Mouse (Mus musculus): Measurements from ENCODE around the gene 4930579G24Rik. TPM values are rescaled to one million over a fixed set of nuclear protein-coding genes. Genes with fewer than 3 reads are reported as not detected.

Gene 4930579G24Rik
- 5.3 and 6.4 TPM in 2 replicates for polyA plus RNA-seq (2015; fragmentation: Nextera tagmentation; extraction: Ambion mirVana)

GRCm38 (mm10) chr3:79628561-79629415, at the start of gene 4930579G24Rik:
Gene 4930579G24Rik, plus strand, starts transcription at chr3:79629079.
- Histone ChIP-seq H3K9me3 (replicated peaks; ENCODE audit: control insufficient read depth, low read length, poor library complexity, severe bottlenecking) (peaks cover 2% of the 10 kb centered on the region; the same call in 1 of the 2 replicates), H3K27me3 (ENCODE audit: control insufficient read depth, insufficient read depth, low read depth, low read length) (no peaks in the 10 kb centered on the region), H3K4me3 (ENCODE audit: low read depth, low read length) (peak within 1 kb of the TSS; percentile 79), H3K36me3 (ENCODE audit: control insufficient read depth, insufficient read depth, low read length) (peaks cover 6% of the 10 kb centered on the region), H3K4me2 (ENCODE audit: low read length) (peak within 1 kb of the TSS; percentile 87), H3K9ac (ENCODE audit: low read depth, low read length) (peak within 1 kb of the TSS; percentile 84), H3K4me1 (ENCODE audit: control insufficient read depth, insufficient read depth, low read length) (peaks cover 11% of the 10 kb centered on the region), H3K27ac (ENCODE audit: low read length) (peak within 1 kb of the TSS; percentile 75)
- peak; percentile 99 for ATAC-seq
- under 1% methylated on average over 59 of the region's 60 CpGs for WGBS

DNA sequence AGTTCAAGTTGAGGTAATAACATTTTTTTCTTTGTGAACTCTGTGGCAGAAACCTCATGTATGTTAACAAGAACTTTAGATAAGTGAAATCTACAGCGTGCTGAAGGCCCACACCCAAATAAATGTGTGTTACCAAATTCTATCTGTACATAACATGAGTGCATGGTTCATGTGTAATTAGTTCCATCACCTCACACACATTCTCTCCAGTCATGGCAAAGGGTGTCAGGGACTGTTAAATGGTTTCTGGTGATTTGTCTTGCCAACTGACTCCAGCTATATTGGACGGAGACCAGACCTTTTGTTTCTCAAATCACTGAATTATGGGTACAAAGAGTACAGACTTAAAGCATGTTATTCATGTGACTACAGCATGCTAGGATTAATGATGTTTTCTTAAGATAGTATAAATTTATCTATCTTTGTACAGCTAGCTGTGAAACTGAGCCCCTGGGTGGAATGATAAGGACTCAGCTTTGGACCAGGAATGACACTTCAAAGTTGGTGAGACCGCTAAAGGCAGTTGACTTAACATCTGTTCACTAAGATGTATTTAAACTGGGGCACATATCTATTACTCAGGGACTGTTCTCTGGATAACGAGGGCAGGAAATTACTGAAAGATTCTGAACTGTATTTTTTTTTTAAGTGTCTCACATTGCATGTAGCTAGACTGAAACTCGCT, 48.8 kb upstream of the 4930579G24Rik start:
- Histone ChIP-seq H3K4me3 (ENCODE audit: low read depth, low read length) (no peak overlapping the region), H3K27me3 (ENCODE audit: control insufficient read depth, insufficient read depth, low read depth, low read length) (no peaks in the 10 kb centered on the region), H3K4me1 (ENCODE audit: control insufficient read depth, insufficient read depth, low read length) (peaks cover 10% of the 10 kb centered on the region), H3K36me3 (ENCODE audit: control insufficient read depth, insufficient read depth, low read length) (no peaks in the 10 kb centered on the region), H3K4me2 (ENCODE audit: low read length) (no peak overlapping the region), H3K9me3 (replicated peaks; ENCODE audit: control insufficient read depth, low read length, poor library complexity, severe bottlenecking) (no peaks in the 10 kb centered on the region), H3K27ac (ENCODE audit: low read length) (no peak overlapping the region), H3K9ac (ENCODE audit: low read depth, low read length) (no peak overlapping the region)
- no peak for ATAC-seq
- WGBS, result 86% methylated on average over 5 of the region's 5 CpGs

DNA sequence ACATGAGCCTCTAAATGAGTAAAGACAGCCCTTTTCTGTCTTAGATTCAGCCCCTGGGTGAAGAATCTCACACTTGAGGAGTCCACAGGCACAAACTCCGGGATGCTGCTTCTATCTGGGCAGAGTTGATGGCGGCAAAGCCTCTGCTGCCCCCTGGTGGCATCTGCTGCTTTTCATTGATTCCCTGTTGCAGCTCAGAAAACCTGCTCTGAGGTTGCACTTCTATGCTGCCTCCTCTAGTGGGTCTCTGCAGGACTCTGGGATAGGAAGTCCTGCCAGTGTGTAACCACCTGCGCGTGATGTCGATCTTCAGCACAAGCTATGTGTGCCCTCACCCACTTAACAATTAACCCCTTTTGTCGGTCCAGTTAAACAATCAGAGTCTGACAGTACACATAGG, 42.1 kb upstream of the 4930579G24Rik start:
- Histone ChIP-seq H3K4me2 (ENCODE audit: low read length) (peak overlapping the region; percentile 29; the same call in 1 of the 2 replicates), H3K27ac (ENCODE audit: low read length) (no peak overlapping the region), H3K4me1 (ENCODE audit: control insufficient read depth, insufficient read depth, low read length) (peaks cover 5% of the 10 kb centered on the region; the same call in 1 of the 2 replicates), H3K36me3 (ENCODE audit: control insufficient read depth, insufficient read depth, low read length) (no peaks in the 10 kb centered on the region), H3K4me3 (ENCODE audit: low read depth, low read length) (no peak overlapping the region), H3K27me3 (ENCODE audit: control insufficient read depth, insufficient read depth, low read depth, low read length) (no peaks in the 10 kb centered on the region), H3K9me3 (replicated peaks; ENCODE audit: control insufficient read depth, low read length, poor library complexity, severe bottlenecking) (no peaks in the 10 kb centered on the region), H3K9ac (ENCODE audit: low read depth, low read length) (no peak overlapping the region)
- ATAC-seq, result peak; percentile 77
- WGBS, result 6% methylated on average over 6 of the region's 6 CpGs

DNA sequence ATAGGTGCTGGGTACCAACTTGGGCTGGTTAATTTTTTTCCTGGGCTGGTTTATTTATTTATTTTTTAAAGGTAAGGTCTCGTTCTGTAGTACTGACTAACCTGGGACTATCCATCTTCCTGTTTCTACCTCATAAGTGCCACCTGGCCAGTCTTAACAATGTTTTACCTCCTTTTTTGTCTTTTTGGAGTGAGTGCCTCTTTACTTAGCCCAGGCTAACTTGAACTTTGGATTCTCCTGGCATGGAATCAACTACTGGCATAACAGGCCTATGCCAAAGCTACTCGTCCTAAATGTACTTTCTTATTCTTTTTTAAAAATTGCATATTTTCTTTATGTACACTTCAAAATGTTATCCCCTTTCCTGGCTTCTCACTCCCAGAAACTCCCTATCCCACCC, 39.2 kb upstream of the 4930579G24Rik start:
- H3K27me3 ChIP-seq (ENCODE audit: control insufficient read depth, insufficient read depth, low read depth, low read length), result no peaks in the 10 kb centered on the region
- 88% methylated on average over 2 of the region's 2 CpGs for WGBS
- ATAC-seq, result no peak

GRCm38 (mm10) chr3:79590863-79591792, 37.8 kb upstream of the 4930579G24Rik start, which contains the start of gene Ppid:
Gene Ppid, plus strand, starts transcription at chr3:79591342.
- no peaks in the 10 kb centered on the region for H3K27me3 ChIP-seq (ENCODE audit: control insufficient read depth, insufficient read depth, low read depth, low read length)
- H3K9ac ChIP-seq (ENCODE audit: low read depth, low read length), result peak within 1 kb of the TSS; percentile 86
- no peaks in the 10 kb centered on the region for H3K9me3 ChIP-seq (replicated peaks; ENCODE audit: control insufficient read depth, low read length, poor library complexity, severe bottlenecking)
- peaks cover 13% of the 10 kb centered on the region for H3K36me3 ChIP-seq (ENCODE audit: control insufficient read depth, insufficient read depth, low read length)
- H3K4me2 ChIP-seq (ENCODE audit: low read length), result peak within 1 kb of the TSS; percentile 84
- H3K4me1 ChIP-seq (ENCODE audit: control insufficient read depth, insufficient read depth, low read length), result peaks cover 17% of the 10 kb centered on the region
- peak within 1 kb of the TSS; percentile 94 for H3K4me3 ChIP-seq (ENCODE audit: low read depth, low read length)
- 4% methylated on average over 63 of the region's 63 CpGs for WGBS
- ATAC-seq, result peak; percentile 91
- peak within 1 kb of the TSS; percentile 84 for H3K27ac ChIP-seq (ENCODE audit: low read length)

More for the DNA sequence above, 39.2 kb upstream of the 4930579G24Rik start:
- Histone ChIP-seq H3K36me3 (ENCODE audit: control insufficient read depth, insufficient read depth, low read length) (0 out of 2 replicates have a peak, but pooled peaks cover 4% of the 10 kb centered on the region), H3K27ac (ENCODE audit: low read length) (no peak overlapping the region), H3K4me2 (ENCODE audit: low read length) (no peak overlapping the region), H3K4me3 (ENCODE audit: low read depth, low read length) (no peak overlapping the region), H3K9ac (ENCODE audit: low read depth, low read length) (no peak overlapping the region), H3K4me1 (ENCODE audit: control insufficient read depth, insufficient read depth, low read length) (peaks cover 17% of the 10 kb centered on the region), H3K9me3 (replicated peaks; ENCODE audit: control insufficient read depth, low read length, poor library complexity, severe bottlenecking) (no peaks in the 10 kb centered on the region)

- Histone ChIP-seq H3K4me3 (ENCODE audit: low read depth, low read length) (peak overlapping the region; percentile 94), H3K27ac (ENCODE audit: low read length) (peak overlapping the region; percentile 84; the same call in 1 of the 2 replicates), H3K27me3 (ENCODE audit: control insufficient read depth, insufficient read depth, low read depth, low read length) (no peaks in the 10 kb centered on the region), H3K9me3 (replicated peaks; ENCODE audit: control insufficient read depth, low read length, poor library complexity, severe bottlenecking) (no peaks in the 10 kb centered on the region), H3K36me3 (ENCODE audit: control insufficient read depth, insufficient read depth, low read length) (peaks cover 13% of the 10 kb centered on the region), H3K4me1 (ENCODE audit: control insufficient read depth, insufficient read depth, low read length) (peaks cover 17% of the 10 kb centered on the region), H3K9ac (ENCODE audit: low read depth, low read length) (peak overlapping the region; percentile 86), H3K4me2 (ENCODE audit: low read length) (peak overlapping the region; percentile 84)
- 7% methylated on average over 15 of the region's 15 CpGs for WGBS
- peak; percentile 26; the same call in 1 of the 2 replicates for ATAC-seq
These were observed 36.9 kb upstream of the 4930579G24Rik start for GRCm38 (mm10) chr3:79591793-79592471.

GRCm38 (mm10) chr3:79595468-79595867, 33.4 kb upstream of the 4930579G24Rik start:
- Histone ChIP-seq H3K4me1 (ENCODE audit: control insufficient read depth, insufficient read depth, low read length) (peaks cover 17% of the 10 kb centered on the region), H3K27me3 (ENCODE audit: control insufficient read depth, insufficient read depth, low read depth, low read length) (no peaks in the 10 kb centered on the region), H3K36me3 (ENCODE audit: control insufficient read depth, insufficient read depth, low read length) (peaks cover 34% of the 10 kb centered on the region), H3K27ac (ENCODE audit: low read length) (no peak overlapping the region), H3K9me3 (replicated peaks; ENCODE audit: control insufficient read depth, low read length, poor library complexity, severe bottlenecking) (no peaks in the 10 kb centered on the region), H3K4me3 (ENCODE audit: low read depth, low read length) (no peak overlapping the region), H3K9ac (ENCODE audit: low read depth, low read length) (no peak overlapping the region), H3K4me2 (ENCODE audit: low read length) (no peak overlapping the region)
- no peak for ATAC-seq
- 92% methylated on average over 7 of the region's 7 CpGs for WGBS

- Histone ChIP-seq H3K27me3 (ENCODE audit: control insufficient read depth, insufficient read depth, low read depth, low read length) (no peaks in the 10 kb centered on the region), H3K36me3 (ENCODE audit: control insufficient read depth, insufficient read depth, low read length) (peaks cover 33% of the 10 kb centered on the region), H3K27ac (ENCODE audit: low read length) (no peak overlapping the region), H3K4me3 (ENCODE audit: low read depth, low read length) (no peak overlapping the region), H3K4me1 (ENCODE audit: control insufficient read depth, insufficient read depth, low read length) (no peaks in the 10 kb centered on the region), H3K9ac (ENCODE audit: low read depth, low read length) (no peak overlapping the region), H3K4me2 (ENCODE audit: low read length) (no peak overlapping the region), H3K9me3 (replicated peaks; ENCODE audit: control insufficient read depth, low read length, poor library complexity, severe bottlenecking) (no peaks in the 10 kb centered on the region)
- no peak for ATAC-seq
- WGBS, result 95% methylated on average over 2 of the region's 2 CpGs
These were observed 19.0 kb upstream of the 4930579G24Rik start for GRCm38 (mm10) chr3:79609886-79610285.

All from midbrain, embryonic 16.5 days (tissue).